Mouse (Mus musculus): ENCODE measurements around the gene Creld2.

The Creld2 gene

GRCm38 (mm10) chr15:88829791-88830440 is 10.5 kb downstream of the Creld2 start:
- DNase-seq = no peak

- no peak for DNase-seq
Measured at GRCm38 (mm10) chr15:88830696-88831095, 11.2 kb downstream of the Creld2 start.

- no peak for DNase-seq
Measured at GRCm38 (mm10) chr15:88831482-88831881, 12.0 kb downstream of the Creld2 start.

- DNase-seq = no peak
Measured at GRCm38 (mm10) chr15:88832536-88832935, 13.1 kb downstream of the Creld2 start.

- no peak for DNase-seq
Measured at GRCm38 (mm10) chr15:88836031-88836430, 16.6 kb downstream of the Creld2 start.

- DNase-seq = no peak
Measured at GRCm38 (mm10) chr15:88836571-88836970, 17.1 kb downstream of the Creld2 start.

DNA sequence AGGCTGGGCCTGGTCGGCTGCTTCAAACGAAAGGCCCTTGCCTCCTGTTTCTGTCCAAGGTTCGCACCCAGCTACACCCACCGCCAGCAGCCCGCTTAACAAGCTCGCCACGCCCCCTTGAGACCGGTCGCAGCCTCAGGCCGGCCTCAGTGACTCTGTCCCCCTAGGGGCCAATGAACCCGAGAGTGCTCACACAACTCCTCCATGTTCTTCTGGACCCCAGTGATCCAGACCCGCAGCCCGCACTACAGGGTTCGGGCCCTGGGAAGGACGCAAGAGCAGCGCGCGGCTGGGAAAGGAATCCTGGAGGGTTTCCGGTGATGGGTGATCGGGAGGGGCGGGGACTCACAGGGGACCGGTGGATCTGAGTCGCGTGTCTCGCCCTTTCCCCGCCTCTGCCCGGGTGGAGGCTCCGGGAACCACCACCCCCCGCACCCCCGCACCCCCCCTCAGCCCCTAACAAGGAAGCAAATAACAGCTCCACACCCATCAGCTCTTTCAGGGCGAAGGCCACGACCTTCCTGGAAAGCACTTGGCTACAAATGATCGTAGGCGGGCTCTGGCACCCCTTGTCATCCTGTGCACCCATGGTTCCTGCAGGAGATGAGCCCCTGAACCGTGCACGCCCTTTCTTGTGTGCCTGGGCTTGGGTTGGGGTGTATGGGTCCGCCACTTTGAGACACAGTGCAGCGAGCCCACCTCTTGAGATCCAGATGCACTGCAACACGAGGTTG is 17.9 kb downstream of the Creld2 start:
- peak; percentile 40 for DNase-seq

- no peak for DNase-seq
Measured at GRCm38 (mm10) chr15:88837977-88838376, 18.5 kb downstream of the Creld2 start.

- no peak for DNase-seq
Measured at GRCm38 (mm10) chr15:88839271-88839670, 19.8 kb downstream of the Creld2 start.

DNA sequence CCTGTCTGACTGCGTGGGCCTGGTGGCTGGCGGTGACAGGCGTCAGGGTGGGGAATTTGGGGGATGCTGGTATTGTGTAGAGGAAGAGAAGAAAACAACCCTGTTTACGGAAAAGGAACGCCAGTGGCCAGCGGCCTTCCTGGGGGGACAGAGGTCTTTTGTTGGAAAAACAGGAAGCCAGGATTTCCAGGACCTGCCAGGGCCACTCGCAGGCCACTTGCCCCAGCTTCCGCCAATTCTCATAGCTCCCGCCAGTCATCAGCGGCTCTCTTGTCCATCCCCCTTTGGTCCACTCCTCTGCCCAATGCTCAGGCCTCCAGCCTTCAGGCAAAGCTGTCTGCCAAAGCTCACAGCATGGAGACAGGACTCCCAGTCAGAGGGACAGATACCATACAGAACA is 20.7 kb downstream of the Creld2 start:
- no peak for DNase-seq

GRCm38 (mm10) chr15:88841160-88841559 is 21.7 kb downstream of the Creld2 start:
- no peak for DNase-seq

DNA sequence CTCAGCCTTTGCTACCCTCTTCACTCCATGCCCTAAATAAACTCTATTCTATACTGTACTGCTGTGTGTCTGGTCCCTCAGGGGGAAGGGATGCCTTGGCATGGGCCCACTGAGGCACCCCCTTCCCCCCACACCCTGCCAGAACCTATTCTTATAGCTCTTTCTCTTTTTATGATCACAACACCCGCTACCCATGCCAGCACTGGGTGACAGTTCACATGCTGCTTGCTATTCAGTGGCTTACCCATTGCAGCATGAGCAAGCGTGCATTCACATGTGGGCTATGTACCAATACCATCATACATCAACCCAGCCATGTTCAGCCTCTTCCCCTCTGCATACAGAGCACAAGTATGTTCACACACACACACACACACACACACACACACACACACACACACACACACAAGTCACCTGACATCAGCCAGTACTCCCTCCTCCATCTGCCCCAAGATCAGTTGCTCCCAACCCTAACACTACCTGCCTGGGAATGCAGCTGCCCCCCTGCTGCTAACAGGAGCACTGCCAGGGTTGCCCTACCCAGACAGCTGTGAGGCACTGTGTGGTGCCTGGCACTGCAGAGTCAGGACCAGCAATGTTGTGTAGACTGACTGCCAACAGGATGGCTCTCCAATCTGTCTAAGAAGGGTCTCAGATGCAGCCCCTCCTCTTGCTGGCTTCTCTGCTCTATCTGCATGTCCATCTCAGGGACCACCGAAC is 22.3 kb downstream of the Creld2 start:
- DNase-seq = no peak

- no peak for DNase-seq
Measured at GRCm38 (mm10) chr15:88842300-88842673, 22.8 kb downstream of the Creld2 start.

DNA sequence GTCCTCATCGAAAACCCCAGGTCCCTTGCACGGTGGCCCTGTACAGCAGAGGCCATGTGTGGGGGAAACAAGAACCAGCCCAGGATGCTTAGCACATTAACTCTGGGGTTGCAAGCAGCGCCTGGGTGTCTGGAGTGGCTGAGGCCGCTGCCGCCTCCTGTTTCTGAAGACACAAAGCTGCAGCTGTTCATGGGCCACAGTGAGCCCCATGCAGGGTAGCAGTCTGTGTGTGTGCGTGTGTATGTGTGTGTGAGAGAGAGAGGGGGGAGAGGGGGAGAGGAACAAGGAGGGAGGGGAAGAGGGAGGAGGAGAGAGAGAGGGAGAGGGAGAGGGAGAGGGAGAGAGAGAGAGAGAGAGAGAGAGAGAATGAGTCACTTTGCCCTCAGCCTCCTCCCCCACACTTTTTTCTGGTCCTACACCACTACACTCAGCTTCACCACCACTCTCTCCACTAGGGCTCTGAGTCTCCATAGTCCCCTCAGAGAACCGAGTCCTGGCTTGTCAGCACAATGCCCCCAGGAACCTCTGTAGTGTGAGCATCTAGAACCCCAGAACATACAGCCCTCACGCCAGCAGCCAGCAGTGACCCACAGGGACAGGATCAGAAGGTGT is 24.1 kb downstream of the Creld2 start:
- DNase-seq = peak; percentile 11

DNA sequence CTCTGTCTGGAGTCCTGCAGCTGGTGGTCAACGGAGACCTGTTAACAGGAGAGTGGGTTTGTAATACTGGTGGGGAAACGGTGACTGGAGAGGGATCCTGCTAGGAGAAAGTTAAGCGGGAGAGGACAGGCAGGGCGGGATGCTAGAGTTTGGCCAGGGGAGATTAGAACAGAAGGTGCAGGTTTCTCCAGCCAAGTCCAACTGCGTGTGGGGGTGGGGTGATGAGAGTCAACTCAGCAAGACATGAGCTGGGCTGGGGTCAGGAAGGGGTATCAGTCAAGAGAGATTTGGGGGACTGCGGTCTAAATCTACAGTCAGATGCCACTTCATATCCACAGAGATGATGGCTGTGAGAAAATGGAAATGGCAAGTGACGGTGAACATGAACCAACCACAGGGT is 25.5 kb downstream of the Creld2 start:
- DNase-seq = no peak

DNA sequence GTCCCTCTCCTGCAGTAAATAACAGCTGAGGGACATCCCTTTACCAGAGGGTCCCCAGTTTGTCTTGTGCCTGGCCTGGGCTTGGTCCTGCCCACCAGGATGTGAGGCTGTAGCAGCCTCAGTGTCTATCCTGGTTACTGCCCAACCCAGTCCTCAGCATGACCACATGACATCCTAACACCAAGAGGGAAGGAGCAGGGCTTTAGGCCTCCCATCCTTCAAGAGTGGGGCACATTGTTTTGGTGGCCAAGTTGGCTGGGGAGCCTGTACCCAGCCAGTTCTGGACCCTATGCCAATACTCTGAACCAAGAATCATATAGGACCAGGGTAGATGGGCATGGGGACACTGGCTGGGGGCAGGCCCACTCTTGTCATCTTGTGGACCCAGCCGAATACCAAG is 29.2 kb downstream of the Creld2 start:
- DNase-seq = no peak

DNA sequence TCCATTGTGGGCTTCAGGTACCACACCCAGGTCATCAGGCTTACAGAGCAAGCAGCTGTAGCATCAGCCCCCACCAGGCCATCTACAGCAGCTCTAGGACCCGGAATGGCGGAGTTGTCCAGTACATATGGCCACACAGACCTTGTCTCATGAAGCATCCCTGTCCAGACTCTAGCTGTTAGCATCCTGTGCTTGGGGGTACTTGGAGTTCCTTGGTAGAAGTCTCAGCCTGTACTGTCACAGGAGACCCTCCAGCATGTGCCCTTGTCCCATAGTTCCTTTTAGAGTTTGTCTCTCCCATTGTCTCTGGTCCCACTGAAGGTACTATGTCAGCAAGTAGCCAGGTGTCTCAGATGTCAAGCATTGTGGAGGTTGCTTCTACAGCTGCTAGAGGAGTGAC is 30.2 kb downstream of the Creld2 start:
- DNase-seq = no peak

GRCm38 (mm10) chr15:88850146-88850826 is 30.8 kb downstream of the Creld2 start:
- DNase-seq = no peak

GRCm38 (mm10) chr15:88851076-88851475 is 31.6 kb downstream of the Creld2 start:
- DNase-seq = no peak

DNA sequence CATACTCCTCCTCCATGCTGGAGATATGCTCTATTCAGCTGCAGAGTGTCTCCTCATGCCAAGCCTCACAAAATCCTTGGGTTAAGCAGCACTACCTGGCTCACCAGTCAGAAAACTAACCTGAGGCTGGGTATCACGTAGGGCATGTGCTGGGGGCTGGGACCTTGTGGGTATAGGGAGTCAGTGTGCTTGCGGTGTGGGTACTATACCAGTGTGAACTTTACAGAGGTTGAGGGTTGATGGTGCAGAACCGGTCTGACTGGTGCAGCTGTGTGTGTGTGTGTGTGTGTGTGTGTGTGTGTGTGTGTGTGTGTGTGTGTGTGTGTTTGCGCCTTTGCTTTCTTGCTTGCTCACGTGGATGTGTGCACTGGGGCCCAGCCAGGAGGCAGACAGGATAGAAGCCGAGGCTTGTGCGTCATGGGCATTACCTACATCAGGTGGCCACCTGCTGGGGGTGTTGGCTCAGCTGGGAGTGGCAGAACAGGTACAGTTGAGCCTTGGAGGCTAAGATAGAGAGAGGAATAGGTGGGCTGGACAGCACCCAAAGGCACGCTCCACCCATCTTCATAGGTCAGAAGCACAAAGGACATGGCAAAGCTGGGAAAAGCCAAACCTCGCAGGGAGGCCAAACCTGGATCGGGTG is 32.2 kb downstream of the Creld2 start:
- no peak for DNase-seq

GRCm38 (mm10) chr15:88853106-88853505 is 33.7 kb downstream of the Creld2 start:
- DNase-seq = no peak

All from thymus, postnatal 25 days (tissue).